Mouse (Mus musculus): ENCODE data around the gene B230217C12Rik.

The B230217C12Rik gene

DNA sequence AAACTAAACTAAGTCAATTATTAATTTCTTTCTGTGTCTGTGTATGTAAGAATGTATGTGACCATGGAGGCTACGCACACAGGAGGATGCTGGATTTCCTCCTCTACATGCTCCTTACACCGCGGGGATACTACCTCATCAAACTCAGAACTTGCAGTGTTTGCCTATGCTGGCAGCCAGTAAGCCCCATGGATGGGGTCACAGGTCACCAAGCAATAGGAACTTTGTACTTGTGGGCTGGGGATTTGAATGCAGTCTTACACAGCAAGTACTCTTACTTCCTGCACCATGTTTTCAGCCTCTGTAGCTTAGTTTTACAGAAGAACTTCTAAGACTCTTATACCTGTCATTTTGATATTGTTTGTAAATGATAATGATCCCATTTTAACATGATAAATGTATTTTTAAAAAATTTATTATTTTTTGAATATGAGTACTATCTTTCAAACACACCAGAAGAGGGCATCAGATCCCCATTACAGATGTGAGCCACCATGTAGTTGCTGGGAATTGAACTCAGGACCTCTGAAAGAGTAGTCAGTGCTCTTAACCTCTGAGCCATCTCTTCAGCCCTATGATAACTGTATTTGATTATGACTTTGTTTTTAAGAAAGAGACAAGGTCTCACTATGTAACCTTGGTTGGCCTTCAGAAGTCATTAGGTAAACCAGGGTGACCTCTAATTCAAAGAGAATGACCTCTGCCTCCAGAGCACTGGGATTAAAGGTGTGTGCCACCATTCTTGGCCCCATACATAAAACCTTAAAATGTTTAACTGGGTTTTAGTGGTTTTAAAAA lies 25.7 kb downstream of the B230217C12Rik start:
- in situ Hi-C loops (cut with MseI, MboI): no loop called here

DNA sequence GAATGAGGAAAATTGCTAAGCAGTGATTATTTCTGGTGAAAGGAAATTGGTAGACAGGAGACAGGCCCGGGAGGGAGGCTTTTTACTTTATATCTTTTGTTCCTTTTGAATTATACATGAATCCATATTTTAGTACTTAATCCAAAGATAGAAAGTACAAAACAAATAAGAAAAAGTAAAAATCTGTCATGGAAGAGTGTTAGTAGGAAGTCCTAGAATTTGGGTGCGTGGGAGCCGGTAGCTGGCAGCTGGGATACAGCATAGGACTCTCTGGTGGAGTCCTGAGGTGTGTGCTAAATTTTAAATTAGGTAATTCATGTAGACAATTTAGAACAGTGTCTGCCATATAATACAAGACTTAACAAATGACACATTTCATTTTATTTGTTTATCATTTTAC lies 27.0 kb downstream of the B230217C12Rik start:
- in situ Hi-C loops (cut with MseI, MboI): no loop called here

DNA sequence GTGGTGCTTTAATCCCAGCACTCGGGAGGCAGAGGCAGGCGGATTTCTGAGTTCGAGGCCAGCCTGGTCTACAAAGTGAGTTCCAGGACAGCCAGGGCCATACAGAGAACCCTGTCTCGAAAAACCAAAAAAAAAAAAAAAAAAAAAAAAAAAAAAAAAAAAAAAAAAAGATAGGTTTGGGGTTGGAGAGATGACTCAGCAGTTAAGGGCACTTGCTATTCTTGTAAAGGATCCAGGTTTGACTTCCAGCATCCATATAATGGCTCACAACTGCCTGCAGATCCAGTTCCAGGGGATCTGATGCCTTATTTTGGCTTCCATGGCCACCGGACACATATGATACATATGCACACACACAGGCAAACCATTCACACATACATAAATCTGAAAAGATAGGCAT lies 31.8 kb downstream of the B230217C12Rik start:
- in situ Hi-C loops (cut with MseI, MboI): loop anchor here (5.0 to 10.0 kb wide), 2 partner anchors 78 to 80 kb away; partner anchors contain the start of gene Lasp1 (in 1 of the 2)

DNA sequence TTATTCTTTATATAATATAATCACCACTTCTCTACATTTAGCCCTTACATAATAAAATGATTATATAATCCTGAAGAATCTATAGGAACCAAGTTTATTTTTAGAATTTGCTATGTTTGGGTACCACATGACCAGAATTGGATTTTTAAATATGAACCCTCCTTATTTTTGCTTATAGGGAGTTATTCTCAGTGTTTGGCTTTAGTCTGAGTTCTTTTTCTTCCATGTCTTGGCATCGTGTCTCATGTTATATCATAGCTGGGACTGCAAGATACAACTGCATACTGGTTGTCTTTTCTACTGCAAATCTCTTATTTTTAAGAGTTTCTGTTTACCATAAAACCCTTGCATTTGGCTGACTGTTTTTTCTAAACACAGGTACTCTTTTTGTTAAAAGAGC lies 33.8 kb downstream of the B230217C12Rik start:
- in situ Hi-C loops (cut with MseI, MboI): loop anchor here (5.0 to 10.0 kb wide), 2 partner anchors 80 to 82 kb away; partner anchors contain the start of gene Lasp1 (in 1 of the 2)

DNA sequence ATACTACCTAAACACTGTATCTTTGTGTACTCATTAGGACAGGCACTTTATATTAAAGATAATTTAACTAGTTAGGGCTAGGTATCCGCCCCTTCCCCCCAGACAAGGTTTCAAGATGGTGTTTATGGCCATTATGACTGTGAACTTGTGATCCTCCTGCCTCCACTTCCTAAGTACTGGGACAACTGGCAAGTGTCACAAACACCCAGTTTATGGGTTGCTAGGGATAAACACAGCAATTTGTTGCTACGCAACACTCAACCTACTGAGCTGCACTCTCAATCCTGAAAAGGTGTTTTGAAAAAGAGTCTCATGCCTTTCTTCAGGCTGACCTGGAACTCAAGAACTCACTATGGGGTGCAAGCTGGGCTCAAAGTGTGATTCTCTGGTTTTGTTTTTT lies 36.8 kb downstream of the B230217C12Rik start:
- in situ Hi-C loops (cut with MseI, MboI): loop anchor here in 1 of 2 experiments (10.0 kb wide), 1 partner anchor 83 kb away; the partner anchor contains the start of gene Lasp1

DNA sequence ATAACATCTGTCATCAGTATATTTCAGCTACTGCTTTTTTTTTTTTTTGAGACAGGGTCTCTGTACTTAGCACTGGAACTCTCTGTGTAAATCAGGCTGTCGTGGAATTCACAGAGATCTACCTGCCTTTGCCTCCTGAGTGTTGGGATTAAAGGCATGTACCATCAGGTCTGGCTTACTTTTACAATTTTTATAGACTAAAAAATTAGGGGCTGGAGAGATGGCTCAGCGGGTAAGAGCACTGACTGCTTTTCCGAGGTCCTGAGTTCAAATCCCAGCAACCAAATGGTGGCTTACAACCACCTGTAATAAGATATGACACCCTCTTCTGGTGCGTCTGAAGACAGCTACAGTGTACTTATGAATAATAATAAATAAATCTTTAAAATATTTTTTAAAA lies 39.8 kb downstream of the B230217C12Rik start:
- in situ Hi-C loops (cut with MseI, MboI): no loop called here

DNA sequence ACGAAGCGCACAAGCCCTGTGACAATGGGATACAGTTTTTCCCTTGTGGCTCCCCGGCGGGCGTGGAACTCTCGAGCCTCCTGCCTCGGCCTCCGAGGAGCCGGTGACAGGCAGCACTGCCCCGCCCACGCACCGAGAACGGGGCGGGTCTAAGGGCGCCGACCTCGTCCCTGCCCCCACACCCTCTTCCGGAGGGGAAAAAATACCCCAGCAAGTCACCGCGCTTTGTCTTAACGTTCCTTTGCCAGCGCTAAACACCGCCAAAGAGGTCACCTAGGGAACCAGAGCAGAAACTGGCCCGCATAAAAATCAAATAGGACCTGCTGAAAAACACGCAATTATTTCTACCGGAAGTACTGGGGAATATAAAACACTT lies 43.0 kb downstream of the B230217C12Rik start:
- in situ Hi-C loops (cut with MseI, MboI): no loop called here

DNA sequence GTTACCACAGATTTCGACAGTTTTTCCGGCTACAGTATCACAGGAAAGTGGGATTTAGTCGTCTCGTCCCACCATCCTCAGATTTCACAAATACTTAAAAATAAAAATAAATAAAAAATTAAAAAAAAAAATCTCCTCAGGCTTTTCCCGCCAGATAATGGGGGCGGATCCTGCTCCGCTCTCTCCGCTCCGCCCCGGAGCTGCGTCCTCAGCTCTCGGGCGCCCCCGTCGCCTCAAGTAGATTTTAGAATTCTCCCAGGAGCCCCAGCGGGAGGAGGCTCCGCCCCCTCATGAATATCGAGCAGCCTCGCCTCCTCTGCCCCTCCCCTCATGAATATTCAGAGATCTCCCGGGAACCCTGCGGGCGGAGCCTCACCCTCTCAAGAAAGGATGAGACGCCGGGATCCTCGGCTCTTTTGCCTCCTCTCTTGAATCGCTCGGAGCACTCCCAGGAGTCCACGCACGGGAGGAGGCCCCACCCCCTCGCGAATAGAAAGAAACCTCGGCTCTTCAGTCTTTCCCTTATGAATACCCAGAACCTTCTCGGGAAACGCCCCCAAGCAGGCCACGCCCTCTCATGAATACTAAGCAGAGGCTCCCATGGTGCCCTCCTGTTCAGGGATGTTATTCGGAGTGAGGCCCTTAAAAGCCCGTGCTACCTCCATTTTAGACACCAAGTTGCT lies 43.5 kb downstream of the B230217C12Rik start, which contains the start of gene Fbxo47:
TSS of gene Fbxo47 (minus strand) at position 237 of the 683 bp plus-strand sequence.
- in situ Hi-C loops (cut with MseI, MboI): no loop called here

DNA sequence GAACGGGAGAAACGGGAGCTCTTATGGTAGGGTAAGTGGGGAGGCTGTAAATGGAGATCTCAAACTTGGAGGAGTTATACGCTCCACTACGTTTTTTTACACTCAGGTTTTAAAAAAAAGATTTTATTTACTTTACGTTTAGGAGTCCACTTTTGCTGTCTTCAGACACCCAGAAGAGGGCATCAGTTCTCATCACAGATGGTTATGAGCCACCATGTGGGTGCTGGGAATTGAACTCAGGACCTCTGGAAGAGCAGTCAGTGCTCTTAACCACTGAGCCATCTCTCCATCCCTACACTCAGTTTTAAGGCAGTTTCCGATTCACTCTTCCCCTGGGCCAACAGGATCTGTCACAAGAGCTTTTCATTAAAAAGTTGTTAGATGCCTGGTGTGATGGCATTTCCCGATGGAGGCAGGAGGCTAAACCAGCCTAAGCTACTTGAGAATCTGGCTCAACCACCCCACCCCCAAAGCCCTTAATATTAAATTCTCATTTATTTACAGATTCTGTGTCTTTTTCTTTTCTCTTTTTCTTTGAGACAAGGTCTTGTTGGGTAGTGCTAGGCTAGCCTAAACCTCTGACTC lies 44.1 kb downstream of the B230217C12Rik start:
- in situ Hi-C loops (cut with MseI, MboI): no loop called here

DNA sequence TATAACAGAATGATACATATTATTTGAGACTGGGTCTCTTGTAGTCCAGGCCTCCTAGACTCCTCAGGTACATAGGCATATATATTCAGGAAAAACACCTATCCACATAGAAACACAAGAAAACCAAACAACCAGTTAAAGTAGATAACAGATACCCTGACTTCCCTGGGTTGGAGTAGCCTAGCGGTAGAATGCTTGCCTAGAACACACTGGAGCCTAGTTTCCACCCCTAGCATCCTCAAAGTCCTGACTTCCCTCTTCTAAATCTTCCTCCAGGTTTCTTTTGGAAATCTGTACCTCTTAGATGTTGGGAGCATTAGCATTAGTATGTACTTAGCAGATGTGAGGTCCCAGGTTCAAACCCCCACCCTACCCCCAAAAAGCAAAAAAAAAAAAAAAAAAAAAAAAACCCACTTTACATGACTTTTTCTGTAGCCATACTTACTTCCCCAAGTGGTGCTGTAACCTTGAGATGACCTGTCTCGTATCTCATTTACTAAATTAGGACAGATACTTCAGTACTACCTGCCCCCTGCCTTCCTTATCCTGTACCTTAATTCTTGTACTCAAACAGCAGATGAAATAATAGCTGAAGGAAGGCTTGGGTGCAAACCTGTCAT lies 44.8 kb downstream of the B230217C12Rik start:
- in situ Hi-C loops (cut with MseI, MboI): no loop called here

DNA sequence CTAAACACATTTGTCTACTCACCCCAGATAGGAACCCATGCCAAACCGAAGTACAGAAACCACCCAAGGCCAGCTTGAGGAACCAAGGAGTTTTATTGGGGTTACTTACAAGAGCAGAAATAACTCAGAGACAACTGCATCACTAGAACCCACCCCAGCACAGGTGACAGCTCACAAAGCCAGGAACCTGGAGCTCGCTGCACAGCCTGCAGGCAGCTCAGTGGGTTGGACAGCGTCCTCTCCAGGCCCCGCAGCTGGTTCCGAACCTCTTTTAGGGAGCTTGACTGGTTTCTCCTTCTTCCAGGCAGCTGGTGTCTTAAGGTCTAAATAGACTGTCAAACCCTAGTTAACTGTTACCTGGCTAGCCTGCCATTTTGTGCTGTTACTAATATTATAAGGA lies 51.2 kb downstream of the B230217C12Rik start:
- in situ Hi-C loops (cut with MseI, MboI): no loop called here
